Mouse (Mus musculus): ENCODE data around the gene Olfr247.
"Not testable (repeated sequence)": the region's sequence is repeated elsewhere in the genome, so short reads cannot be mapped to it uniquely, and the experiment has no call there.

The Olfr247 gene

DNA sequence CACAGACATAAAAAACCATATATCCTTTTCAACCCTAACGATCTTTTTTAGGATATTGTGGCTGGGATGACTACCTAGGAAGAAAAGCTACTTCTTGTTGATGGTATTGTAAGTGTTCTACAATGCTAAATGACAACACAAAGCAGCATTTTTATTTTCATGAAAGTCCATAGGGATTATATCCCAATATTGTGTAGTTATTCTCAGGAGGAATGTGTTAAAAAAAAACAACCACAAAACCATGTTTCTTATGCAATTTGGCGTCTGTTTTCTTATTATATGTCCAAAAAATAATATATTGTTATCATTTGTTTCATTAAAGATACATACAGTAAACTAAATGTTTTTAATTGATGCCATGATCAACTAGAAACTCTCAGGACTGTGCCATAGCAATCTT, at the start of gene Olfr247:
TSS of gene Olfr247 (minus strand) at position 101 of the 400 bp plus-strand sequence.
- not testable (repeated sequence) for DNase-seq (ENCODE audit: low read depth, low spot score)

DNA sequence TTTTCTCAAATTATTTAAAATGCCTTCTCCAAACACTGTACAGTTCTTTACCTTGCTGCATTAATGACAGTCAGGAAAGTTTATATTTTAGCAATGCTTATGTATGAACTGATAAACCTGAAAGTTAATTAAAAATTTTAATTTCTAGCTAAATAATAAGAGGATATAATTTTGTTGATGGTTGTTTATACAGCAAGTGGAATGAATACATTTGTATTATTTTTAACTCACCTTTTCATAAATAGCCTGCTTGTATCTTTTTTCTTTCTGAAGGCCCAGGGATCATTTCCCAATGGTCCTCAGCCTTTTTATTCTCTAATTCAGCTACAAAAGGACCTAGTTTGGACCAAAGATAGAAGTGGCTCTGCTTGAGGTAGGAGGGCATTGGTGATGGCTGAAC, 36.4 kb upstream of the Olfr247 start, which contains the start of gene Olfr820:
TSS of gene Olfr820 (plus strand) at position 301 of the 400 bp plus-strand sequence.
- DNase-seq (ENCODE audit: low read depth, low spot score) = no peak

DNA sequence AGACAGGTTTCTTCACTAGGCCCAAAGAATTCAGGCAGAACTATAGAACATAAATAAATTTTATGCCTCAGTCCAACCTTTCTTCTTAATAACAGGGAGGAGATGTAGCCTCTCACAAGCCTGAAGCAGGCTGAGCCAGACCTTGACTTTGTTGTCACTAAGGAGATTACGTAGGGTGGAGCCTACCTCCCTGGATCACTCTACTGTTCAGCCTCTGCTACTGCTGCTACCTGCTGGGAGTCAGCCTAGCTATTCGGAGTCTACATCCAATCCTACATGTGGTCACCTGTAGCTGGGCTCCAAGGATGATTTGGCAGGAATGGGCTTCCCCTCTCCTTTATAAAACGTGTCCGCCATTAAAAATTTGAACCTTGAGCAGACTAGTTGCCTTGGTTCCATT, 29.4 kb upstream of the Olfr247 start:
- DNase-seq (ENCODE audit: low read depth, low spot score) = not testable (repeated sequence)

DNA sequence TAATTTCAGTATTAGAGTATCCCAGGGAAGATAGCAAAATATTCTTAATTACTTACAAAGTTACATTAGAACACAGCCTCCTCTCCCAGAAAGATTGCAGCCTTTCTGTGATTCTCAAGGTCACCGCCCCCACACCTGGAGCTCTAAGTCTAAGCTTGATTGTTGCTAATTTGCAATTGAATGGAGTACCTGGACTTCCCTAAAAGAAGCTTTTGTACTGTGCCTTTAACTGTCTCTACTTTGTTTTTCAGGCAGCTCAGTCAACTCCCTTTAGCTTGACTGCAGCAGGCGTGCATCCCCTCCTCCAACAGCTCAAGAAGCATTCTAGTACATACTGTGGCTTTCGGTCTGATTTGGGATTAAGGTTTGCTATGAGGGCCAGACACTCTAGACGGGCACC, 28.2 kb upstream of the Olfr247 start:
- not testable (repeated sequence) for DNase-seq (ENCODE audit: low read depth, low spot score)

DNA sequence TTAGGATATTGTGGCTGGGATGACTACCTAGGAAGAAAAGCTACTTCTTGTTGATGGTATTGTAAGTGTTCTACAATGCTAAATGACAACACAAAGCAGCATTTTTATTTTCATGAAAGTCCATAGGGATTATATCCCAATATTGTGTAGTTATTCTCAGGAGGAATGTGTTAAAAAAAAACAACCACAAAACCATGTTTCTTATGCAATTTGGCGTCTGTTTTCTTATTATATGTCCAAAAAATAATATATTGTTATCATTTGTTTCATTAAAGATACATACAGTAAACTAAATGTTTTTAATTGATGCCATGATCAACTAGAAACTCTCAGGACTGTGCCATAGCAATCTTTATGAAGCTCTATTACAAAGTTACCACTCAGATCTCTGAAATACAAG, 9.0 kb upstream of the Olfr247 start, which contains the start of gene Gm10310:
TSS of gene Gm10310 (minus strand) at position 101 of the 400 bp plus-strand sequence.
- not testable (repeated sequence) for DNase-seq (ENCODE audit: low read depth, low spot score)

DNA sequence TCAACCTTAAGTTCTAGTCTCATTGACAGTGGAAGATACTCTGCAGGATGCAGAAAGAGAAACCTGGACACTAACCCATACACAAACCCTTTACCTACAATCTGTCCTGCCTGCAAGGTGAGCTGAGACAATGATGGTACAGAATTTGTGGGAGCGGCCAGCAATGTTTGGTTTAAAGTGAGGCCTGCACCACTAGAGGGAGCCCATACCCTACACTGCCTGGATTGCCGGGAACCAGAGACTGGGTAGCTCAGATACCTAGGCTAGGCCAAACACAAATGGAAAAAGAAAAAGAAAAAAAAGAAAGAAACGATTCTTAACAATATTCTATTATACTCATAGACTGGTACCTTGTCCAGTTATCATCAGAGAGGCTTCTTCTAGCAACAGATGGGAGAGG, 5.9 kb upstream of the Olfr247 start:
- DNase-seq (ENCODE audit: low read depth, low spot score) = not testable (repeated sequence)

DNA sequence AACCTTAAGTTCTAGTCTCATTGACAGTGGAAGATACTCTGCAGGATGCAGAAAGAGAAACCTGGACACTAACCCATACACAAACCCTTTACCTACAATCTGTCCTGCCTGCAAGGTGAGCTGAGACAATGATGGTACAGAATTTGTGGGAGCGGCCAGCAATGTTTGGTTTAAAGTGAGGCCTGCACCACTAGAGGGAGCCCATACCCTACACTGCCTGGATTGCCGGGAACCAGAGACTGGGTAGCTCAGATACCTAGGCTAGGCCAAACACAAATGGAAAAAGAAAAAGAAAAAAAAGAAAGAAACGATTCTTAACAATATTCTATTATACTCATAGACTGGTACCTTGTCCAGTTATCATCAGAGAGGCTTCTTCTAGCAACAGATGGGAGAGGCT, 2.9 kb downstream of the Olfr247 start:
- DNase-seq (ENCODE audit: low read depth, low spot score) = not testable (repeated sequence)

DNA sequence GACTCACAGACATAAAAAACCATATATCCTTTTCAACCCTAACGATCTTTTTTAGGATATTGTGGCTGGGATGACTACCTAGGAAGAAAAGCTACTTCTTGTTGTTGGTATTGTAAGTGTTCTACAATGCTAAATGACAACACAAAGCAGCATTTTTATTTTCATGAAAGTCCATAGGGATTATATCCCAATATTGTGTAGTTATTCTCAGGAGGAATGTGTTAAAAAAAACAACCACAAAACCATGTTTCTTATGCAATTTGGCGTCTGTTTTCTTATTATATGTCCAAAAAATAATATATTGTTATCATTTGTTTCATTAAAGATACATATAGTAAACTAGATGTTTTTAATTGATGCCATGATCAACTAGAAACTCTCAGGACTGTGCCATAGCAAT, 8.8 kb downstream of the Olfr247 start, which contains the start of gene Olfr819:
TSS of gene Olfr819 (minus strand) at position 101 of the 400 bp plus-strand sequence.
- not testable (repeated sequence) for DNase-seq (ENCODE audit: low read depth, low spot score)

DNA sequence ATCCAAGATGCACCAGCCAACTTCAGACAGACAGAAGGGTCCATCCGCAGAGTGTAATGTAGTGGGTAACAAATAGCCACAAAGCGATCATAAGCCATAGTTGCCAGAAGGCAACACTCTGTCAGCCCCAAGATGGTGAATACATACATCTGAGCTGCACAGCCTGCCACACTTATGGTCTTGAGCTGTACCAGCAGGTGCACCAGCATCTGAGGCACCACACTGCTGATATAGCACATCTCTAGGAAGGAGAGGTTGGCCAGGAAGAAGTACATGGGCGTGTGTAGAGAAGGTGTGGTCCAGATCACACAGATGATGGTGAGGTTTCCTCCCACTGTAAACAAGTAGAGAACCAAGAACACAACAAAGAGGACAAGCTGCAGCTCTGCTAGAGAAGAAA, 9.7 kb downstream of the Olfr247 start:
- DNase-seq (ENCODE audit: low read depth, low spot score) = not testable (repeated sequence)

DNA sequence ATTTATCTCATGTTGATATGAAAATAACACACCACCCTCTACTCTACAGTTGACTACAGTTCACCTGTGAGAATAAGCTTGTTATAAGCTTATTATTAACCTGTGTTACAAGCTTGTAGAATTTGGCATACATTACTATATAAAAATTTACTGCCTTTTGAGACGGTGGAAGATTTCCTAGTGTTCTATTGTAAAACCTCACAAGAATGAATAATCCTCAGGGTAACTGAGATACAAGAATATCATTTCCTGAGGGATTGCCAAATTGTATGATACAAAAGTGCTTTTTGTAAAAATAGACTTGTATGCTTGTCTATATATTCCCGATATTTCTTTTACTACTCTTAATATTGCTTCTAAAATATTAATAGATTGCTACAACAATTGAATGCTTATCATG, 26.9 kb downstream of the Olfr247 start, which contains the start of gene Olfr818:
TSS of gene Olfr818 (minus strand) at position 101 of the 400 bp plus-strand sequence.
- no peak for DNase-seq (ENCODE audit: low read depth, low spot score)
